Mouse (Mus musculus) heart, adult 2 months (tissue): ENCODE measurements around the gene Rpl23. TPM values are rescaled to one million over a fixed set of nuclear protein-coding genes. Genes with fewer than 3 reads are reported as not detected.

Experiments
- DNase-seq, 2 experiments: peaks; one replicate each; pipeline ENCODE4 v3.0.0; 2021
- H3K27ac ChIP-seq: fragments of 200-600 bp; 2 replicates; pipeline ENCODE4 v1.8.1; 2022
- H3K27me3 ChIP-seq: fragments of 200-500 bp; 2 replicates; pipeline ENCODE4 v1.6.1; 2012; ENCODE audit warnings: mild to moderate bottlenecking, low read length, inconsistent platforms, mixed read lengths; ENCODE audit not compliant: control insufficient read depth, insufficient read depth
- H3K36me3 ChIP-seq: fragments of 200-500 bp; 2 replicates; pipeline ENCODE4 v1.6.1; 2012; ENCODE audit warnings: low read length, inconsistent platforms; ENCODE audit not compliant: control insufficient read depth, insufficient read depth
- H3K4me1 ChIP-seq: fragments of 200-500 bp; 2 replicates; pipeline ENCODE4 v1.6.1; 2011; ENCODE audit warnings: low read length; ENCODE audit not compliant: control insufficient read depth, insufficient read depth
- H3K4me3 ChIP-seq: fragments of 200-600 bp; 2 replicates; pipeline ENCODE4 v1.8.1; 2022
- H3K79me2 ChIP-seq: fragments of 200-500 bp; replicated peaks from 2 replicates; pipeline ENCODE4 v1.6.1; 2012; ENCODE audit warnings: mild to moderate bottlenecking, inconsistent platforms, low read length, moderate library complexity, mixed read lengths; ENCODE audit not compliant: control insufficient read depth, insufficient read depth
- H3K9ac ChIP-seq: fragments of 200-500 bp; 2 replicates; pipeline ENCODE4 v1.6.1; 2012; ENCODE audit warnings: low read depth, mild to moderate bottlenecking, control low read depth, inconsistent platforms, low read length, mixed read lengths
- CTCF ChIP-seq: fragments of 200-600 bp; IDR thresholded peaks from 2 replicates; pipeline ENCODE4 v1.8.1; 2022; ENCODE audit warnings: antibody characterized with exemption, mild to moderate bottlenecking, moderate library complexity
- EP300 ChIP-seq: fragments of 200-500 bp; IDR thresholded peaks from 2 replicates; pipeline ENCODE4 v1.6.1; 2011; ENCODE audit warnings: low read depth, low read length, control low read depth; ENCODE audit not compliant: insufficient read depth
- POLR2A ChIP-seq: fragments of 200-500 bp; IDR thresholded peaks from 2 replicates; pipeline ENCODE4 v1.6.1; 2011; ENCODE audit warnings: mild to moderate bottlenecking, low read depth, low read length, control low read depth; ENCODE audit not compliant: insufficient read depth
- WGBS: fragments of 180-500 bp; shearing (Covaris S2); methylation state at CpG from one replicate; pipeline ENCODE4 v1.1.7; 2018; 5-methylcytosine and 5-hydroxymethylcytosine counted together
- intact Hi-C: fragments of 180-260 bp; cut with DNase I; formaldehyde crosslinking; loops from one replicate; pipeline ENCODE4 v1.15.1; 2025
- long read RNA-seq: library from polyadenylated mRNA; stranded (forward); transcript quantifications from one replicate; pipeline ENCODE4 v2.0.0, GENCODE M21; 2021
- polyA plus RNA-seq: library from polyadenylated mRNA; depleted of rRNA; stranded (reverse); fragments of >200 nt; gene quantifications from 2 replicates; pipeline ENCODE4 v1.2.3, GENCODE M21; 2012; rRNA removed
- total RNA-seq, 2 experiments: library from RNA; stranded (reverse); gene quantifications; 2 replicates each; pipeline ENCODE4 v1.2.3; 2021

Rpl23 gene
- total RNA-seq: 100 to 1,000 TPM; 509 to 574 TPM
- 103 and 140 TPM in 2 replicates for polyA plus RNA-seq
- long read RNA-seq, transcript Rpl23-201 (5 exons, 1,059 nt): major isoform, 129 of 160 reads
- long read RNA-seq, transcript Rpl23-203 (2 exons, 480 nt): minor isoform, 11 of 160 reads
- long read RNA-seq, partial matches to known transcripts: 18 of 160 reads
- long read RNA-seq, other reads (novel, unspliced or antisense): 2 of 160 reads

- peak within 1 kb of the TSS; percentile 93 for H3K27ac ChIP-seq
- no peaks in the 10 kb centered on the region for H3K27me3 ChIP-seq
- H3K4me3 ChIP-seq: peak within 1 kb of the TSS; percentile 98
- H3K36me3 ChIP-seq: peaks cover 27% of the 10 kb centered on the region
- peak; percentile 97 for TF ChIP-seq POLR2A
- no peak for TF ChIP-seq CTCF
- 0 out of 2 replicates have a peak, but pooled peaks have one; percentile 24 for TF ChIP-seq EP300
- under 1% methylated on average over 66 of the region's 67 CpGs for WGBS
- peak within 1 kb of the TSS; percentile 94 for H3K9ac ChIP-seq
- intact Hi-C loops: loop anchor here (1.0 to 2.0 kb wide), 2 partner anchors 16 to 35 kb away; partner anchors contain the start of gene Cwc25
- DNase-seq: peak; percentile 99
- peaks cover 9% of the 10 kb centered on the region for H3K4me1 ChIP-seq
- 0 out of 2 replicates have a peak, but pooled peaks cover 2% of the 10 kb centered on the region for H3K79me2 ChIP-seq
Measured at GRCm38 (mm10) chr11:97781832-97782563, at the start of gene Rpl23. Gene Rpl23 (minus strand): TSS chr11:97782437.

GRCm38 (mm10) chr11:97832001-97832400 lies 49.8 kb upstream of the Rpl23 start:
- H3K4me1 ChIP-seq: peaks cover 20% of the 10 kb centered on the region
- 36% methylated on average over 11 of the region's 11 CpGs for WGBS
- H3K27me3 ChIP-seq: no peaks in the 10 kb centered on the region
- no peak overlapping the region for H3K4me3 ChIP-seq
- H3K79me2 ChIP-seq: no peaks in the 10 kb centered on the region
- DNase-seq: peak; percentile 56 to 62
- H3K27ac ChIP-seq: peak overlapping the region; percentile 73
- TF ChIP-seq POLR2A (0 out of 2 replicates have a peak, but pooled peaks have one; percentile 11), EP300 (0 out of 2 replicates have a peak, but pooled peaks have one; percentile 5), CTCF (no peak)
- H3K9ac ChIP-seq: no peak overlapping the region
- intact Hi-C loops: no loop called here
- H3K36me3 ChIP-seq: no peaks in the 10 kb centered on the region

- Histone ChIP-seq H3K9ac (no peak overlapping the region), H3K27me3 (no peaks in the 10 kb centered on the region), H3K4me3 (no peak overlapping the region), H3K4me1 (peaks cover 19% of the 10 kb centered on the region), H3K27ac (peak overlapping the region; percentile 10), H3K79me2 (no peaks in the 10 kb centered on the region), H3K36me3 (no peaks in the 10 kb centered on the region)
- intact Hi-C loops: no loop called here
- TF ChIP-seq POLR2A: no peak
- no peak for TF ChIP-seq CTCF
- TF ChIP-seq EP300: no peak
- WGBS: 56% methylated on average over 6 of the region's 6 CpGs
- DNase-seq: no peak
Measured at GRCm38 (mm10) chr11:97830501-97830900, 48.3 kb upstream of the Rpl23 start.

GRCm38 (mm10) chr11:97829913-97830476 lies 47.8 kb upstream of the Rpl23 start:
- intact Hi-C loops: no loop called here
- TF ChIP-seq EP300: no peak
- no peak for TF ChIP-seq POLR2A
- TF ChIP-seq CTCF: no peak
- H3K4me3 ChIP-seq: no peak overlapping the region
- DNase-seq: peak; percentile 37 to 48
- H3K4me1 ChIP-seq: peaks cover 21% of the 10 kb centered on the region
- no peaks in the 10 kb centered on the region for H3K79me2 ChIP-seq
- WGBS: 70% methylated on average over 12 of the region's 12 CpGs
- peak overlapping the region; percentile 10 for H3K27ac ChIP-seq
- no peak overlapping the region for H3K9ac ChIP-seq
- no peaks in the 10 kb centered on the region for H3K27me3 ChIP-seq
- H3K36me3 ChIP-seq: no peaks in the 10 kb centered on the region

- H3K4me1 ChIP-seq: peaks cover 24% of the 10 kb centered on the region
- intact Hi-C loops: no loop called here
Measured at GRCm38 (mm10) chr11:97829365-97829764, 47.1 kb upstream of the Rpl23 start.

More at GRCm38 (mm10) chr11:97829365-97829764, 47.1 kb upstream of the Rpl23 start:
- H3K4me3 ChIP-seq: no peak overlapping the region
- H3K9ac ChIP-seq: no peak overlapping the region
- H3K36me3 ChIP-seq: no peaks in the 10 kb centered on the region; the same call in 1 of the 2 replicates
- H3K27me3 ChIP-seq: no peaks in the 10 kb centered on the region
- H3K79me2 ChIP-seq: no peaks in the 10 kb centered on the region
- WGBS: 79% methylated on average over 7 of the region's 7 CpGs
- no peak overlapping the region; the same call in 1 of the 2 replicates for H3K27ac ChIP-seq
- DNase-seq: no peak
- no peak for TF ChIP-seq CTCF
- TF ChIP-seq POLR2A: no peak
- no peak for TF ChIP-seq EP300
